Mouse (Mus musculus): ENCODE measurements around the gene Fkbp11.

DNA sequence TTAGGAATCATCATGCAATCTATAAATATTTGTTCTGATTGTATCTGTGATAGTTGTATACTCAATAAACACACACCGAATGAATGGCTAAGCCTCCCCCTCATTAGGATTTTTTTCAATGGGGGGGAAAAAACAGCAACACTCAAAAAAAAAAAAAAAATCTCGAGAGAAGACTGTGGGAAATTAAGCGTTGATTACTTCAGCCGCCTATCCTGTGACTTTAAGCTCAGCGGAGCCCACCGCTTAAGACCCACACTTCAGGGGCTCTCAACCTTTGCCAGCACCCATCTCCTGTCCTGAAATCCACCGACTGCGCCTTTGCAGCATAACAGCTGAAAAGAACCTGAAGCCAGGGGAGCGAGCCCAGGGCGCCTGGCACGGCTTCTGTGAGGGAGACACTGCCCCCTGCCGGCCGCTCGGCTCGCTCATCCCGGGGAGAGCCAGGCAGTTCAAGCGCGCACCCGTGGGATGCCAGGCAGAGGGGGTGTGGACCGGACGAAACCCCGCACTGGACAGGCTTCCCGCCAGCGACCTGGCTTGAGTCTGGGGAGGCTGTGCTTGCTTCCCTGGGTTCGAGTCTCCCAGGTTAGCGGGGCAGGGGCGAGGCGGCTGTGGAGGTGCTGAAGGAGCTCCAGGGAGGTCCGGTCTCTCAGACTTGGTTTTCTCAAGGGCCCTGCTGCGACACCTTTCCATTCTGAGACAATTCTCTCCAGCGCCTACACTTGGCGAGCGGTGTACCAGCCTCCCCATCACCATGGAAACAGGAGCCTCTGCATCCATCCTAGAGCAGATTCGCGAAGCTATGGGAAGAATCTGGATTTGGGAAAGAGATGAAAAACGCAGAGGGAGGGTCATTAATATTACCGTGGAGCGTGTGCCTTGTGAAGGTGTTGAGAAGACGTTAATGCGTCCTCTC lies 28.6 kb downstream of the Fkbp11 start:
- TF ChIP-seq POLR2A (IDR thresholded peaks at IDR 0.05; ENCODE audit: borderline replicate concordance, low read depth, low read length) (no peak), CTCF (IDR thresholded peaks at IDR 0.05; ENCODE audit: low read depth, low read length) (peak; percentile 49; the same call in 1 of the 2 replicates)

Data from bone marrow macrophage, adult 2 months (primary cell).